Mouse (Mus musculus): Measurements from ENCODE around the gene Gm3696. TPM values are rescaled to one million over a fixed set of nuclear protein-coding genes. Genes with fewer than 3 reads are reported as not detected.

The Gm3696 gene
- 4.6 and 5.2 TPM in 2 replicates for polyA plus RNA-seq (2015; fragmentation: Nextera tagmentation; extraction: Ambion mirVana)

DNA sequence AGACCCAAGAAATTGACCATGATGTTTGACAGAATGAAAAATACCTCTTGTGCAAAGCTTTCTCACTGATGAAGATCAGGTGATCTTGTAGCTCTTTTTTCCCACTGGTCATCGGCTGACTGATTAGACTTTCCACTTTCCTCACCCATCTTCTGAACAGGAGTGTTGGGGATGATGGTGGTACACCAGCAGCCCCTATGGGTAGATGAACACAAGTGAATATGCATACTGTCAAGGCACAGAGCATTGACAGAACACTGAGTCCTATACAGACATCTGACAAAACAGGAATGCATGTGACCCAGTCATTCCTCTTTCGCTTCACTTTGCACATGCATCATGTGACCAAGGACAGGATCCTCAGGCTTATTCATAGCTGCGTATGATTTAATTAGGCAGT is at the start of gene Gm3696:
Gm3696 (minus strand) TSS at position 101 of the 400 bp plus-strand sequence.

DNA sequence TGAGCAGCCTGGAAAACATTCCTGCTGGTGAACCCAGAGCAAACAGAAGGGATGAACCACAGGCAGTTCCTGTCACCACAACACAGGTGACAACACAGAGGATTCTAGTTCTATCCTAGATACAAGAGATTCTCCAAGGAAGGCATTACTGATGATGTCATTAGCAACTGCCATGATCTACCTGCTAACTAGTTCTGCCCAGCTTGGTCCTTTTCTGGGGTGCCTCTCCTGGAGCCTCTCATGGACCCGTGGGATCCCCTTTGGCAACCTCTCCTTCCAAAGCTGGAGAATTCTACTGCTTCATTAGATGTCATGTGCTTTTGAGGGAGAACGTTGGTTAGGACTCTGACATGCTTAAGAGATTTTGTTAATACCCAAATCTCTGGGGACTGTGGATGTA is 24.9 kb upstream of the Gm3696 start, which contains the start of gene Gm6676:
Gm6676 (minus strand) TSS at position 101 of the 400 bp plus-strand sequence.

DNA sequence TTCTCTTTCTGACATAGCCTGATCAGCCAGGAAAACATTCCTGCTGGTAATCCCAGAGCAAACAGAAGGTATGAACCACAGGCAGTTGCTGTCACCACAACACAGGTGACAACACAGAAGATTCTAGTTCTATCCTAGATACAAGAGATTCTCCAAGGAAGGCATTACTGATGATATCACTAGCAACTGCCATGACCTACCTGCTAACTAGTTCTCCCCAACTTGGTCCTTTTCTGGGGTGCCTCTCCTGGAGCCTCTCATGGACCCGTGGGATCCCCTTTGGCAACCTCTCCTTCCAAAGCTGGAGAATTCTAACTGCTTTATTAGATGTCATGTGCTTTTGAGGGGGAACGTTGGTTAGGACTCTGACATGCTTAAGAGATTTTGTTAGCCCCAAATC is 55.6 kb downstream of the Gm3696 start, which contains the start of gene Gm3685:
Gm3685 (minus strand) TSS at position 101 of the 400 bp plus-strand sequence.

Other genes with a start within 250 kb of the Gm3696 start
- gene Gm3667, start 210.7 kb downstream of the Gm3696 start, polyA plus RNA-seq (2015; fragmentation: Nextera tagmentation; extraction: Ambion mirVana), result 9.7 and 11.5 TPM in 2 replicates
- gene Gm6356, start 126.8 kb downstream of the Gm3696 start, polyA plus RNA-seq (2015; fragmentation: Nextera tagmentation; extraction: Ambion mirVana), result not detected in 2 replicates
- gene Gm10406, start 73.2 kb downstream of the Gm3696 start, polyA plus RNA-seq (2015; fragmentation: Nextera tagmentation; extraction: Ambion mirVana), result 3.4 and 3.9 TPM in 2 replicates
- gene Gm3685, start 55.7 kb downstream of the Gm3696 start, polyA plus RNA-seq (2015; fragmentation: Nextera tagmentation; extraction: Ambion mirVana), result not detected in 2 replicates
- 0.15 TPM in 1 of 2 replicates, not detected in the other for gene Gm6676, start 24.8 kb upstream of the Gm3696 start, polyA plus RNA-seq (2015; fragmentation: Nextera tagmentation; extraction: Ambion mirVana)
- gene Gm3512, start 73.9 kb upstream of the Gm3696 start, polyA plus RNA-seq (2015; fragmentation: Nextera tagmentation; extraction: Ambion mirVana), result 7.6 and 8.7 TPM in 2 replicates
- gene Gm16434, start 93.9 kb upstream of the Gm3696 start, polyA plus RNA-seq (2015; fragmentation: Nextera tagmentation; extraction: Ambion mirVana), result 0.15 TPM in 1 of 2 replicates, not detected in the other
- gene Gm3727, start 164.1 kb upstream of the Gm3696 start, polyA plus RNA-seq (2015; fragmentation: Nextera tagmentation; extraction: Ambion mirVana), result not detected in 2 replicates
- gene Gm3739, start 214.4 kb upstream of the Gm3696 start, polyA plus RNA-seq (2015; fragmentation: Nextera tagmentation; extraction: Ambion mirVana), result 6.9 and 7.8 TPM in 2 replicates
- gene Gm5797, start 231.8 kb upstream of the Gm3696 start, polyA plus RNA-seq (2015; fragmentation: Nextera tagmentation; extraction: Ambion mirVana), result not detected in 2 replicates